Mouse (Mus musculus) lung, adult 2 months (tissue): ENCODE measurements around the gene Rtl8b.

Source experiments
- CTCF ChIP-seq: fragments of 200-500 bp; IDR thresholded peaks from 2 replicates; pipeline ENCODE4 v1.5.1; 2011; ENCODE audit warnings: mild to moderate bottlenecking, low read length, control low read depth; ENCODE audit not compliant: insufficient read depth
- POLR2A ChIP-seq: fragments of 200-500 bp; IDR thresholded peaks from 2 replicates; pipeline ENCODE4 v1.6.1; 2011; ENCODE audit warnings: low read depth, mild to moderate bottlenecking, control low read depth, low read length, borderline replicate concordance; ENCODE audit errors: extremely low read depth

DNA sequence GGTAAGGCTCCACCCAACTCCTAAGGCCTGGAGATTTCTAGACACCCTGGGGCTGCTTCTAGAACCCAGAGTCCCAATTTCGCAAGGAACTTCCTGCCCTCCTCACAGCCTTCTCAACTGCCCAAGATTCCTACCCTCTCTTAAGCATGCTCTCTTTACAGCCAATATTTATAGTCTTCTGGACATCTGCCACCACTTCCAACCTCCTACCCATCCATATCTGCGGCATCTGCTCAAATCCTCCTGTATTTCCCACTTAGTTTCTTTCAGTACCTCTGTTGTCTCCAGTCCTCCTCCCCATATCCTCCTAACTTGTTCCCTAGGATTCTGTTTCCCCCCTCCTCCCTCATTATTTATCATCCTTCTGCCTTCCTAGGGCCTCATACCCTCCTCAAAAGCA lies 29.0 kb upstream of the Rtl8b start:
- TF ChIP-seq POLR2A (no peak), CTCF (no peak)
